Mouse (Mus musculus) embryonic stem cell, embryonic (primary cell): ENCODE results near the gene Map3k13.
"Not testable (repeated sequence)": the region's sequence is repeated elsewhere in the genome, so short reads cannot be mapped to it uniquely, and the experiment has no call there.

Experiments used
- CTCF ChIA-PET, 4 experiments: fragments of 300-600 bp in 2 of 4; fragments of 350-600 bp in 2 of 4; sonication (Branson Sonifier 250); formaldehyde crosslinking; loops; one replicate each; lab custom pipeline; 2022; ENCODE audit warnings: inconsistent platforms in 2 of 4; lab: Charles Lee
- POLR2A ChIA-PET, 4 experiments: fragments of 300-600 bp in 2 of 4; fragments of 350-600 bp in 2 of 4; sonication (Branson Sonifier 250); formaldehyde crosslinking; loops; one replicate each; lab custom pipeline; 2022; ENCODE audit warnings: antibody characterized with exemption in 4 of 4, inconsistent platforms in 1 of 4; lab: Charles Lee

The Map3k13 gene

GRCm38 (mm10) chr16:21791779-21792178, 2.4 kb upstream of the Map3k13 start:
- POLR2A ChIA-PET, result interaction anchor here in 1 of 4 experiments (1.6 to 4.8 kb wide), 3 partner anchors 14 to 25 kb away, joined by 5 to 56 read pairs (median 6); no protein-coding TSS in a partner anchor
- CTCF ChIA-PET, result no interaction called here

- CTCF ChIA-PET, result interaction anchor here (0.5 to 1.3 kb wide), 4 partner anchors 22 to 309 kb away, joined by 3 to 12 read pairs (median 5); no protein-coding TSS in a partner anchor
- POLR2A ChIA-PET, result interaction anchor here (0.6 to 4.8 kb wide), 24 partner anchors 9 to 326 kb away, joined by 3 to 56 read pairs (median 5); no protein-coding TSS in a partner anchor
Observed at GRCm38 (mm10) chr16:21793080-21793810, 901 bp upstream of the Map3k13 start.

DNA sequence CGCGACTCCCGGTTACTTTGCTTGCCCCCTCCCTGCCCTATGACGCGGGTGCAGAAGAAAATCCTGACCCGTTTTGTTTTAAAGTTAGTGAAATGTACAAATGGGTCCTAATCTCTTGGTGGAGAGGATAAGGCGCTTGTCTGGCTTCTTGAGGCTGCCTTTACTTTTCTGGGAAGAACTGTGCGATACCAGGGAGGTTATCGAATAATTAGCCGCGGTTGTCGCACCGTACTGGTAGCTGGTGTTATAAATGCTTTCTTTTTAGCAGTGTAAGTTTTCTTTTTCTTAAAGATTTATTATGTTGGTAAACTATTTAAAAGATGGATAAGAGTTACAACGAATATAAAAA, 525 bp downstream of the Map3k13 start:
- ChIA-PET CTCF (interaction anchor here in 2 of 4 experiments (0.6 to 1.5 kb wide), 4 partner anchors 20 to 922 kb away, joined by 3 to 7 read pairs (median 4); no protein-coding TSS in a partner anchor), POLR2A (interaction anchor here in 3 of 4 experiments (0.6 to 4.8 kb wide), 28 partner anchors 8 to 227 kb away, joined by 3 to 56 read pairs (median 4); no protein-coding TSS in a partner anchor)

- ChIA-PET CTCF (interaction anchor here in 2 of 4 experiments (0.6 to 1.5 kb wide), 2 partner anchors 20 to 922 kb away, joined by 3 to 4 read pairs; no protein-coding TSS in a partner anchor), POLR2A (interaction anchor here in 3 of 4 experiments (0.6 to 4.8 kb wide), 18 partner anchors 9 to 193 kb away, joined by 3 to 56 read pairs (median 6); no protein-coding TSS in a partner anchor)
Observed at GRCm38 (mm10) chr16:21795071-21795470, 925 bp downstream of the Map3k13 start.

DNA sequence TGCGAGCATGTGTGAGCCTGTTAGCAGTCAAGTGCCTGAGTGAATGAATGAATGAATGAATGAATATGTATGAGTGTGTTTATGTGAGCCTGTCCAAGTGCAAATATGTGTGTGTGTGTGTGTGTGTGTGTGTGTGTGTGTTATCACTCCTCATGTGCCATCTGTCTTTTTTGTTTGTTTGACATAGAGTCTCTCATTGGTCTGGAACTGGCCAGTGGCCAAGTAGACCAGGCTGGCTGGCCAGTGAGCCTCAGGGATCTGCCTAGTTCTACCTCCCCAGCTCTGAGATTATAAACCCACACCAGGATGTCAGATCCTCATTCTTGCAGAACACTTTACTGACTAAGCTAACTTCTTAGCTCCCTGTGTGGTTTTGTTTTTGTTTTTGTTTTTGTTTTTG, 10.1 kb downstream of the Map3k13 start:
- ChIA-PET CTCF (interaction anchor here in 1 of 4 experiments (0.7 kb wide), 1 partner anchor 341 kb away, joined by 6 read pairs; no protein-coding TSS in a partner anchor), POLR2A (interaction anchor here in 2 of 4 experiments (0.7 to 5.3 kb wide), 8 partner anchors 10 to 184 kb away, joined by 3 to 62 read pairs (median 4); partner anchors contain the start of gene Map3k13 (in 2 of the 2))

DNA sequence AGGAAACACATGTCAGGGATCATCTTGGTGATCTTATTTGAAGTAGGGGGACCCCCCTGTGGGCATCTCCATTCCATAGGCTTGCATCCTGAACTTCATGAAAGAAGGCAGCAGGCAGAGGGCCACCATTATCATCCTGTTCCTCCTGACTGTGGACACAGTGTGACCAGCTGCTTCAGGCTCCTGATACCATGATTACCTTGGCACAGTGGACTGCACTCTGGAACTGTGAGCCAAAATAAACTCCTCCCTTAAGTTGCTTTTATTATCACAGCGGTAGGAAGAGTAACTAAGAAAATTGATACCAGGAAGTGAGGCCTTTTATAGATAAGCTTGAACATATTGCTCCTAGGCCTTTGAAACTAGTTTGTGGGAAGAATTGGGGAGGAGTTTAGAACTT, 12.7 kb downstream of the Map3k13 start:
- ChIA-PET POLR2A (interaction anchor here in 2 of 4 experiments (0.6 to 5.3 kb wide), 26 partner anchors 9 to 1825 kb away, joined by 3 to 62 read pairs (median 4); partner anchors contain the start of genes Map3k13 (in 2 of the 2), Ehhadh (in 1 of the 2), Senp2 (in 1 of the 2) and Tmem41a (in 1 of the 2)), CTCF (interaction anchor here in 1 of 4 experiments (1.1 kb wide), 1 partner anchor 269 kb away, joined by 3 read pairs; no protein-coding TSS in a partner anchor)

GRCm38 (mm10) chr16:21807786-21808185, 13.6 kb downstream of the Map3k13 start:
- POLR2A ChIA-PET, result interaction anchor here in 3 of 4 experiments (0.5 to 5.3 kb wide), 42 partner anchors 8 to 603 kb away, joined by 3 to 62 read pairs (median 5); partner anchors contain the start of genes Map3k13 (in 3 of the 3), Ehhadh (in 1 of the 3), Ephb3 (in 1 of the 3) and Liph (in 1 of the 3)
- CTCF ChIA-PET, result not testable (repeated sequence)

DNA sequence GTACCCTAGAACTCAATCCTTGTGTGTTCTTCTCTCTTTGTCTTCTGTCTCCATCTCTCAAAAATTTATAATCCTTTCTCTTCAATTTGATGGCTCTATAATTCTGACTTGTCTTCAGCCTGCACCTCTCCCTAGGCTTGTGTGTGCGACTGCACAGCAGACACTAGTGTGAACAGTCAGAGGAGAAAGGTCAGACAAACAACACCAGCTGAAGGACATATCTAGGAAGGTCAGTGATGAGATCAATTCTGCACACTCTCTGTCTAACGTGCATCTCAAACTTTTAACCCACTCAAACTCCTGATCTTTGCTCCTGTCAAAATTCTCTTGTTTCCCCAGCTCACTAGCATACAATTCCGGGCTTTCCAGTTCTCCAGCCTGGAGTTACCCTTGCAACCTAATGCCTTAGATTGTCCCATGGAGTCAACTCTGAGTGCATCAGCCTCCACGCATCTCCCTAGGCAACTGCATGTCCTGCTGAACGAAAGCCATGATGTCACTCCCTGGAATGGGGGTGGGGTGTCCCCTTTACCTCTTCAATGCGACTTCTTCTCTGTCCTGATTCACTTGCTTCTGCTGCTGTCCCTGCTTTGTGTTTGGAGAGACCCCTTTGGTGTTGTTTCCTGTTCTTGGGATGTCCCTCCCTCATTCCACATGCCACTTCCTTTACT, 19.2 kb downstream of the Map3k13 start:
- ChIA-PET POLR2A (interaction anchor here in 2 of 4 experiments (0.8 to 3.8 kb wide), 8 partner anchors 8 to 171 kb away, joined by 3 to 13 read pairs (median 3); partner anchors contain the start of gene Map3k13 (in 1 of the 2)), CTCF (interaction anchor here in 1 of 4 experiments (0.6 kb wide), 1 partner anchor 276 kb away, joined by 3 read pairs; no protein-coding TSS in a partner anchor)

DNA sequence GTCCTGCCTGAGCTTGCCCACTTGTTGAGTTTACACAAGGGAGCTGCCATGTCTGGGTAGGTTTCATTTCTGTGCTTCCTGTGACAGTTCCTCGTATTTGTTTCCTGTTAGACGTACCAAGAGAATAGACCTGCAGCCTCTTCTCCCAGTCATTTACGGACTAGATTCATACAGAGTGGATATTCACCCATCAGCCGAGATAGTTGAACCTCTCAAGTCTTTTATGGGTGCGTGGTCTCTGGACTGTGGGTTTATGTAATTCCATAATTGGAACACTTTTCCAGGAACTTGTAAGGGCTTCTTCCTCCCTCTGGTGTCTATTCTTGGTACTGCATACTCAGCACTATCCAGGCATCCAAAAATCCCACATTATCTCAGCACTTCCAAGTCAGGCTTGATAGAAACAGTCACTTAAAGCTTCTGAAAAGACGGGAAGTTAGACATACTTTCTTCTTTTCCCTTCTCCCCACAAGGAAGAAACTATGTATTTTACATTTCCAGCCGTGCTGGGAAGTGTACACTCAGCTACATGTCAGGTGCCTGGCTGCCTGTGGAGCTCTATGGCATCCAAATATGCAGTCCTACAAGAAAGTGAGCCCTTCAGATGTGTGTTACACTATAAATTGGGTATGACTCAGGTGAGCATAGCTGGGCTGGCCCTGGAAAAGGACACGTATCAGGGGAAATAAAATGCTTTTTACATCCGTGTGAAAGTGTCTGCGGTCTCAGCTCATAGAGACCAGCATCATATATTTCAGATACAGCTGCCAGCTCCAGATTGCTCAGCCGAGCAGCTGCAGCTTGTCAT, 20.9 kb downstream of the Map3k13 start:
- CTCF ChIA-PET, result interaction anchor here (0.6 to 1.8 kb wide), 12 partner anchors 9 to 327 kb away, joined by 3 to 9 read pairs (median 4); partner anchors contain the start of gene Map3k13 (in 2 of the 4)
- POLR2A ChIA-PET, result interaction anchor here in 2 of 4 experiments (0.8 to 5.3 kb wide), 18 partner anchors 9 to 277 kb away, joined by 3 to 62 read pairs (median 4); partner anchors contain the start of genes Map3k13 (in 2 of the 2) and Ehhadh (in 1 of the 2)

DNA sequence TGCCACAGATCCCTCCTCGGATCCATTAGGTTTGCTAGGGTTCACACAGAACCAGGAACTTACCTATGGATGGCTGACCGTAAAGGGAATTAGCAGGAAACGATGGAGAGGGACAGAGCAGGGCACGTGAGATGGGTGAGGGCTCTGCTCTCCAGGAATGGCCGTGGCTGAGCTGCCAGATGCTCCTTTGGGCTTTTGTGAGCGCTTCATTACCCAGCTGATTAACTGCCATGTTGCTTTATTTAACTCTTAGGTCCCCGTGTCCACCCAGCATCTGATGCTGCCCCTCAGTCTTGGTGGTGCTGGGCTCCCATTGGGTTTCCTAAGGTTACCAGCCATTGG, 21.5 kb downstream of the Map3k13 start:
- ChIA-PET CTCF (interaction anchor here (0.7 to 1.8 kb wide), 10 partner anchors 21 to 279 kb away, joined by 3 to 9 read pairs (median 4); partner anchors contain the start of gene Map3k13 (in 2 of the 4)), POLR2A (interaction anchor here in 2 of 4 experiments (0.8 to 5.3 kb wide), 18 partner anchors 9 to 277 kb away, joined by 3 to 62 read pairs (median 5); partner anchors contain the start of genes Map3k13 (in 2 of the 2) and Ehhadh (in 1 of the 2))

GRCm38 (mm10) chr16:21818132-21818531, 24.0 kb downstream of the Map3k13 start:
- POLR2A ChIA-PET, result interaction anchor here in 3 of 4 experiments (0.5 to 5.3 kb wide), 24 partner anchors 8 to 1465 kb away, joined by 3 to 62 read pairs (median 6); partner anchors contain the start of genes Map3k13 (in 2 of the 3) and Ehhadh (in 1 of the 3)
- CTCF ChIA-PET, result interaction anchor here in 1 of 4 experiments (0.6 kb wide), 1 partner anchor 578 kb away, joined by 3 read pairs; no protein-coding TSS in a partner anchor

GRCm38 (mm10) chr16:21818629-21819028, 24.5 kb downstream of the Map3k13 start:
- CTCF ChIA-PET, result interaction anchor here in 2 of 4 experiments (0.6 to 1.1 kb wide), 3 partner anchors 11 to 395 kb away, joined by 3 to 6 read pairs (median 6); no protein-coding TSS in a partner anchor
- POLR2A ChIA-PET, result interaction anchor here (0.5 to 5.3 kb wide), 34 partner anchors 8 to 1466 kb away, joined by 3 to 62 read pairs (median 4); partner anchors contain the start of genes Map3k13 (in 2 of the 4), Ehhadh (in 1 of the 4) and Tmem41a (in 1 of the 4)

GRCm38 (mm10) chr16:21825612-21826031, 31.5 kb downstream of the Map3k13 start:
- ChIA-PET POLR2A (interaction anchor here in 3 of 4 experiments (0.6 to 1.3 kb wide), 4 partner anchors 9 to 430 kb away, joined by 3 to 5 read pairs (median 5); no protein-coding TSS in a partner anchor), CTCF (interaction anchor here in 1 of 4 experiments (0.6 kb wide), 1 partner anchor 144 kb away, joined by 4 read pairs; no protein-coding TSS in a partner anchor)

DNA sequence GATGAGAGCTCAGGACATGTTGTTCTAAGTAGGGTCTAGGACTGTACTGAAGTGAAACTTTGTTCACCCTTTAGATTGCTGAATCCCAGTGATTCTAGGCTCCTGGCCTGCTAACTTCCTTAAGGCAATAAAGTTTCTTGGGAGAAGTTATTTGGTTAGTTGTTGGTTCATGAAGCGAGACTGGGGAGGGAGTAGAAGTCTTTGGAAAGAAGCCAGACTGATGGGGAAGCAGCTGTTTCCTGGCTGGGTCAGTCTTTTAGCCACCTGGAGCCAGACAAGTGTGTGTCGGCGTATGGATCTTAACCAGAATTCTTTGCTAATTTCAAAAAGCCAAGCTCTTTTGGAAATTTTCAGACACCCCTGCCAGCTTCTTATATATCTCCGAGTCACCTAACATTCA, 33.0 kb downstream of the Map3k13 start:
- CTCF ChIA-PET, result interaction anchor here in 1 of 4 experiments (0.5 kb wide), 1 partner anchor 29 kb away, joined by 3 read pairs; no protein-coding TSS in a partner anchor

DNA sequence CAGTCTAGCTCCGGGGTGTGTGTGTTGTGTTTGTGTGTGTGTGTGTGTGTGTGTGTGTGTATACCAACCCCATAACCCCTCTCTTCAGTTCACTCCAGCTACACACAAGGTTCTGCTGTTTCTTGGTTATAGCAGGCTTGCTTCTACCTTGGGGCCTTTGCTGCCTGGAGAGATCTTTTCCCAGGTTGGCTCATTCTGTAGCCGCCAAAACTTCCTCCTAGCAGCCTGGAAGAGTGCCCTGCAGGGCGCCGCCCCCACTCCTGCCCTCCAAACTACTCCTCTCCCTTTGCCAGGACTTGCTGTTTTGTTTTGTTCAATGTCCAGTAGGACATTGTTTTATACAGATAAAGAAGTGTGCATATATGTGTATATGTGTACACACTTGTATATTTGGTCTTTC, 33.4 kb downstream of the Map3k13 start:
- ChIA-PET CTCF (no interaction called here), POLR2A (interaction anchor here in 2 of 4 experiments (0.7 to 1.4 kb wide), 4 partner anchors 9 to 221 kb away, joined by 3 to 7 read pairs (median 3); no protein-coding TSS in a partner anchor)

More for the DNA sequence above, 33.0 kb downstream of the Map3k13 start:
- POLR2A ChIA-PET, result interaction anchor here in 2 of 4 experiments (0.7 to 1.4 kb wide), 4 partner anchors 9 to 220 kb away, joined by 3 to 7 read pairs (median 3); no protein-coding TSS in a partner anchor

- ChIA-PET CTCF (interaction anchor here in 1 of 4 experiments (0.5 kb wide), 1 partner anchor 11 kb away, joined by 6 read pairs; no protein-coding TSS in a partner anchor), POLR2A (interaction anchor here in 2 of 4 experiments (0.9 to 1.4 kb wide), 2 partner anchors 133 to 166 kb away, joined by 3 read pairs; partner anchors contain the start of gene Liph (in 1 of the 2))
Observed at GRCm38 (mm10) chr16:21829711-21830110, 35.6 kb downstream of the Map3k13 start.
